Mouse (Mus musculus): ENCODE results near the gene Cbr2.

- TF ChIP-seq CTCF (IDR thresholded peaks at IDR 0.05; ENCODE audit: borderline replicate concordance, extremely low read depth, insufficient read depth, insufficient read length) (no peak), POLR2A (IDR thresholded peaks at IDR 0.05; ENCODE audit: borderline replicate concordance, extremely low read depth, insufficient read depth, insufficient read length, poor library complexity, severe bottlenecking) (no peak)
Observed at GRCm38 (mm10) chr11:120709551-120709950, 22.4 kb downstream of the Cbr2 start.

Measured in brain, embryonic 14.5 days (tissue).